Mouse (Mus musculus) myocyte (in vitro differentiated cells): ENCODE measurements around the gene Nphs1. TPM values are rescaled to one million over a fixed set of nuclear protein-coding genes. Genes with fewer than 3 reads are reported as not detected.

Experiments used
- H3K27me3 ChIP-seq: one replicate; pipeline ENCODE4 v1.6.1; 2011; ENCODE audit not compliant: control insufficient read depth, insufficient read depth, insufficient read length
- H3K36me3 ChIP-seq: one replicate; pipeline ENCODE4 v1.6.1; 2011; ENCODE audit not compliant: control insufficient read depth, insufficient read depth
- H3K4me2 ChIP-seq: one replicate; pipeline ENCODE4 v1.6.1; 2011; ENCODE audit warnings: low read depth, control low read depth
- H3K4me3 ChIP-seq: one replicate; pipeline ENCODE4 v1.5.1; 2011; ENCODE audit warnings: mild to moderate bottlenecking, control low read depth, moderate library complexity
- H3K79me2 ChIP-seq: one replicate; pipeline ENCODE4 v1.6.1; 2011; ENCODE audit not compliant: control insufficient read depth, insufficient read depth
- H3ac ChIP-seq: one replicate; pipeline ENCODE4 v1.6.1; 2011; ENCODE audit not compliant: control insufficient read depth, insufficient read length
- CEBPB ChIP-seq: IDR thresholded peaks from 2 replicates; pipeline ENCODE4 v1.6.1; 2011; ENCODE audit warnings: mild to moderate bottlenecking, moderate library complexity; ENCODE audit not compliant: poor library complexity, insufficient read depth, severe bottlenecking
- E2F4 ChIP-seq: IDR thresholded peaks from one replicate; pipeline ENCODE4 v1.6.1; 2011; ENCODE audit warnings: mild to moderate bottlenecking, control low read depth, moderate library complexity; ENCODE audit not compliant: insufficient read depth
- MAX ChIP-seq: IDR thresholded peaks from one replicate; pipeline ENCODE4 v1.6.1; 2011; ENCODE audit warnings: low read depth, mild to moderate bottlenecking, control low read depth
- MYOD1 ChIP-seq, 3 experiments: IDR thresholded peaks; one replicate each; pipeline ENCODE4 v1.6.1; 2011; ENCODE audit warnings: control low read depth in 2 of 3, low read depth in 2 of 3, mild to moderate bottlenecking in 2 of 3, moderate library complexity in 1 of 3; ENCODE audit not compliant: insufficient read length in 2 of 3, control insufficient read depth in 1 of 3
- MYOG ChIP-seq, 3 experiments: IDR thresholded peaks; one replicate each; pipeline ENCODE4 v1.6.1; 2011; ENCODE audit warnings: control low read depth in 2 of 3, low read depth in 2 of 3, mild to moderate bottlenecking in 2 of 3; ENCODE audit not compliant: insufficient read length in 2 of 3, control insufficient read depth in 1 of 3, insufficient read depth in 1 of 3
- POLR2A ChIP-seq: IDR thresholded peaks from one replicate; pipeline ENCODE4 v1.6.1; 2011; ENCODE audit warnings: low read depth, mild to moderate bottlenecking, control low read depth, moderate library complexity; ENCODE audit not compliant: insufficient read length
- POLR2AphosphoS2 ChIP-seq: IDR thresholded peaks from one replicate; pipeline ENCODE4 v1.6.1; 2011; ENCODE audit warnings: low read depth, control low read depth; ENCODE audit not compliant: insufficient read length
- REST ChIP-seq: IDR thresholded peaks from one replicate; pipeline ENCODE4 v1.6.1; 2011; ENCODE audit warnings: mild to moderate bottlenecking, control low read depth, moderate library complexity; ENCODE audit not compliant: insufficient read depth, insufficient read length
- SRF ChIP-seq: IDR thresholded peaks from one replicate; pipeline ENCODE4 v1.6.1; 2011; ENCODE audit warnings: low read depth; ENCODE audit not compliant: control insufficient read depth, insufficient read length
- TCF12 ChIP-seq: IDR thresholded peaks from one replicate; pipeline ENCODE4 v1.6.1; 2011; ENCODE audit warnings: mild to moderate bottlenecking, control low read depth; ENCODE audit not compliant: poor library complexity, insufficient read depth, severe bottlenecking
- TCF3 ChIP-seq: IDR thresholded peaks from one replicate; pipeline ENCODE4 v1.6.1; 2011; ENCODE audit warnings: low read depth, control low read depth; ENCODE audit not compliant: insufficient read length
- USF1 ChIP-seq: IDR thresholded peaks from one replicate; pipeline ENCODE4 v1.6.1; 2011; ENCODE audit warnings: low read depth, mild to moderate bottlenecking, control low read depth, moderate library complexity
- polyA plus RNA-seq: library from polyadenylated mRNA; unstranded; fragments of >200 nt; fragmentation: generic; extraction: Trizol; gene quantifications from one replicate; pipeline ENCODE4 v1.2.1, GENCODE M21; 2012; ENCODE audit warnings: missing spikeins

The Nphs1 gene
- polyA plus RNA-seq, 1 experiment, result 0.43 TPM

GRCm38 (mm10) chr7:30456911-30457628 is 1.0 kb upstream of the Nphs1 start:
- no peak overlapping the region for H3K4me3 ChIP-seq

DNA sequence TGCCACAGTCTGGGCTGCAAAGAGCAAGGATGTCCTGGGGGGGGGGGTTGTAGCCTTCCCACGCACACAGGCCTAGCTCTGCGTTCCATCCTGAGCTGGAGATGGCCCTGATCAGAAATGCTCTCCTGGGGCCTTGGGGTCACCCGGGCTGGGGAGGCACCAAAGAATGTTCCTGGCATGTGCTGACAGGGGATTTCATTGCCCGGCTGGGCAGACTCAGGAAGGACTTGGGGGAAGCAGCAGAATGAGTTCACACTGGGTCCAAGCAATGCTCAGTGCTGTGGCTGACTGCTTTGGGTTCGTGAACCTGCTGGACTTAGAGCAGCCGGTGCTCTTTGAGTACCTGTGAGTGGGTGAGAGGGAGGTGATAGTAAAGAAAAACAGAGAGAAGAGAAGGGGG is 1.4 kb downstream of the Nphs1 start:
- Histone ChIP-seq H3K36me3 (no peaks in the 10 kb centered on the region), H3K4me3 (no peak overlapping the region), H3K79me2 (no peaks in the 10 kb centered on the region), H3K27me3 (peaks cover 82% of the 10 kb centered on the region), H3K4me2 (no peak overlapping the region), H3ac (no peak overlapping the region)
- no peak for TF ChIP-seq E2F4
- TF ChIP-seq MAX, result no peak
- no peak for TF ChIP-seq USF1
- TF ChIP-seq TCF3, result no peak
- no peak for TF ChIP-seq CEBPB
- TF ChIP-seq TCF12, result no peak
- TF ChIP-seq POLR2A, result no peak
- TF ChIP-seq REST, result no peak
- no peak for TF ChIP-seq MYOG (IDR thresholded peaks at IDR 0.05; ENCODE audit: control insufficient read depth in 1 of 3, insufficient read depth in 1 of 3, insufficient read length in 2 of 3, low read depth in 2 of 3)

More at GRCm38 (mm10) chr7:30456911-30457628, 1.0 kb upstream of the Nphs1 start:
- Histone ChIP-seq H3K79me2 (no peaks in the 10 kb centered on the region), H3K27me3 (peaks cover 87% of the 10 kb centered on the region), H3K4me2 (no peak overlapping the region), H3ac (no peak overlapping the region), H3K36me3 (no peaks in the 10 kb centered on the region)
- TF ChIP-seq POLR2A (no peak), TCF12 (no peak), E2F4 (no peak), MAX (no peak), USF1 (no peak), MYOG (IDR thresholded peaks at IDR 0.05; ENCODE audit: control insufficient read depth in 1 of 3, insufficient read depth in 1 of 3, insufficient read length in 2 of 3, low read depth in 2 of 3) (no peak), POLR2AphosphoS2 (no peak), TCF3 (no peak)

GRCm38 (mm10) chr7:30463568-30463967 is 5.5 kb downstream of the Nphs1 start:
- H3K4me2 ChIP-seq, result no peak overlapping the region
- TF ChIP-seq MAX (no peak), REST (no peak), POLR2AphosphoS2 (no peak), TCF12 (no peak), TCF3 (no peak), E2F4 (no peak), MYOD1 (IDR thresholded peaks at IDR 0.05; ENCODE audit: control insufficient read depth in 1 of 3, insufficient read length in 2 of 3, low read depth in 2 of 3) (no peak), POLR2A (no peak), USF1 (no peak), MYOG (IDR thresholded peaks at IDR 0.05; ENCODE audit: control insufficient read depth in 1 of 3, insufficient read depth in 1 of 3, insufficient read length in 2 of 3, low read depth in 2 of 3) (no peak), SRF (no peak), CEBPB (no peak)
- no peak overlapping the region for H3ac ChIP-seq
- peaks cover 87% of the 10 kb centered on the region for H3K27me3 ChIP-seq
- no peak overlapping the region for H3K4me3 ChIP-seq
- no peaks in the 10 kb centered on the region for H3K36me3 ChIP-seq
- no peaks in the 10 kb centered on the region for H3K79me2 ChIP-seq

DNA sequence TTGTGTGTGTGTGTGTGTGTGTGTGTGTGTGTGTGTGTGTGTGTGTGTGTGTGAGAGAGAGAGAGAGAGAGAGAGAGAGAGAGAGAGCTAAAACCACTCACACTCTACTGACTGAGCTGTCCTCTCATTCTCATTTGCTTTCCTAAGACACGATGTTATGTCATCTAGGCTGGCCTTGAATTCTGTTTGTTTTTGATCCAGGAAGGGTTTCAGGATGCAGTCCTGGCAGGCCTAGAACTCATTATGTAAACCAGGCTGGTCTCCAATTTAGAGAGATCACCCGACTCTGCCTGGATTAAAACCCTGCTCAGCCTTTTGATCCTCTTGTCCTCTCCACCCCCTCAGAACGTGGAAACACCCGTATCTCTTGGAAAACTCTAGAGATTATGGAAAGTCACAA is 5.9 kb downstream of the Nphs1 start:
- H3K36me3 ChIP-seq, result no peaks in the 10 kb centered on the region
- no peaks in the 10 kb centered on the region for H3K79me2 ChIP-seq
- H3K4me3 ChIP-seq, result no peak overlapping the region
- H3ac ChIP-seq, result no peak overlapping the region
- peaks cover 87% of the 10 kb centered on the region for H3K27me3 ChIP-seq
- TF ChIP-seq E2F4 (no peak), USF1 (no peak), MYOD1 (IDR thresholded peaks at IDR 0.05; ENCODE audit: control insufficient read depth in 1 of 3, insufficient read length in 2 of 3, low read depth in 2 of 3) (no peak), REST (no peak), CEBPB (no peak), MYOG (IDR thresholded peaks at IDR 0.05; ENCODE audit: control insufficient read depth in 1 of 3, insufficient read depth in 1 of 3, insufficient read length in 2 of 3, low read depth in 2 of 3) (no peak), SRF (no peak), TCF12 (no peak)
- no peak overlapping the region for H3K4me2 ChIP-seq

- TF ChIP-seq CEBPB (no peak), MYOG (IDR thresholded peaks at IDR 0.05; ENCODE audit: control insufficient read depth in 1 of 3, insufficient read depth in 1 of 3, insufficient read length in 2 of 3, low read depth in 2 of 3) (no peak), SRF (no peak), MYOD1 (IDR thresholded peaks at IDR 0.05; ENCODE audit: control insufficient read depth in 1 of 3, insufficient read length in 2 of 3, low read depth in 2 of 3) (no peak), USF1 (no peak), E2F4 (no peak), POLR2A (no peak), REST (no peak), POLR2AphosphoS2 (no peak), MAX (no peak), TCF12 (no peak)
- no peaks in the 10 kb centered on the region for H3K36me3 ChIP-seq
These were observed 6.7 kb downstream of the Nphs1 start for GRCm38 (mm10) chr7:30464816-30465300.

More at GRCm38 (mm10) chr7:30464816-30465300, 6.7 kb downstream of the Nphs1 start:
- Histone ChIP-seq H3K27me3 (peaks cover 79% of the 10 kb centered on the region), H3K79me2 (no peaks in the 10 kb centered on the region), H3ac (no peak overlapping the region), H3K4me3 (no peak overlapping the region), H3K4me2 (no peak overlapping the region)
